Mouse (Mus musculus) brain, adult 2 months (tissue): Measurements from ENCODE around the gene Gga3.
"Not testable (repeated sequence)": the region's sequence is repeated elsewhere in the genome, so short reads cannot be mapped to it uniquely, and the experiment has no call there.

Source experiments
- DNase-seq: peaks from one replicate; pipeline ENCODE4 v3.0.0; 2011; ENCODE audit warnings: low read depth, low spot score

Gga3 gene

DNA sequence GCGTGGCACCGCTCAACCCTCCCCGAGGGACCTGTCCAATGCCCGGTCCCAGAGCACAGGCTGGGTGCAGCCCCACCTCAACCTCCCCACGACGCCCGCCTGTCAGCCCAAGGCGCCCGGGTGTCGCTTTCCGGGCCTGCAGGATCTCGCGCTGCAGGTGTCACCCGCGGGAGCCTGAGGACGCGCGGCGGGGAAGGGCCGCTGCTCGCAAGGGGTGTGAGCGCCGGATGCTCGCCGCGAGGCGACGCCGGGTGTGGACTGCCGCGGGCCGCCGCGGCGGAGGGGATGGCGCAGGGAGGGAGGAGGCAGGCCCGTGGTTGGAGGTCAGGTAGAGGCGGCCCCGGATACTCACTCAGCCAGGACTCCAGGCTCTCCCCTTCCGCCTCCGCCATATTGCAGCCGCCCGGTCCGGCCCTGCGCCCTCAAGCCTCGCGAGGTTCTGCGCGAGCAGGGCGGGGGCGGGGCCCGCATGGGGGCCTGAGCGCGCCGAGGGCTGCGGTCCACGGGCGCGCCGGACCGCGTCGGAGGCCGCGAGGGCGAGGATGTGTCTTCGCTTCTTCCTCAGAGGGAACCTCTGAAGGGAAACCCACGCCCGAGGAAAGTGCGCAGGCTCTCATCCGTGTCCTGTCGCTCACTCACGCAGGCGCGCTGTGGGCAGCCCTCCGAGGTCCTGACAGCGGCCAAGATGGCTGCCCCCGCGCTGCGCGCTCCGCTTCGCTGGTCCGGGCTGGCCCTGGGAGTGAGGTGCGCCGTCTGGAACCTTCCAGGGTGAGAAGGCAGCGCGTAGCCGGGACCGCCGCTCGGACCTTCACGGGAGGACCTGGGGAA is at the start of gene Gga3, which contains the start of gene Mrps7:
Gga3 (minus strand) TSS at position 576 of the 828 bp plus-strand sequence.
Mrps7 (plus strand) TSS at position 450 of the 828 bp plus-strand sequence.
- peak; percentile 94 for DNase-seq

DNA sequence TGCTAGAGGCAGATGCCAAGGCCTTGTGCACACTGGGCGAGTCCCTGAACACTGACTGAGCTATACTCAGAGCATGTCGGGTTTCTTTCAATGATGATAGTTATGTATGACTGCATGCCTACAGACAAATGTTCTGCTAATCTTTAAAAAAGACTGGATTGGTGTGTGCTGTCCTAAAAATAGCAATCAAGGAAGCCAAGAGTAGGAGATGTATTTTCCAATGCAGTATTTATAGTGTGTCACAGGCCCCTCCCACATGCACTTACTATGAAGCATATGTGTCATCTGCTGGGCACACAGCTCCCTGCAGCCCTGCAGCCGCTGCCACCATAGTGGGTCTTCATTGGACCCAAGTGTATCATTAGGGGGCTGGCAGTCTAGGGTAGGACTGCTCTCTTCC is 49.3 kb upstream of the Gga3 start:
- peak; percentile 73 for DNase-seq

DNA sequence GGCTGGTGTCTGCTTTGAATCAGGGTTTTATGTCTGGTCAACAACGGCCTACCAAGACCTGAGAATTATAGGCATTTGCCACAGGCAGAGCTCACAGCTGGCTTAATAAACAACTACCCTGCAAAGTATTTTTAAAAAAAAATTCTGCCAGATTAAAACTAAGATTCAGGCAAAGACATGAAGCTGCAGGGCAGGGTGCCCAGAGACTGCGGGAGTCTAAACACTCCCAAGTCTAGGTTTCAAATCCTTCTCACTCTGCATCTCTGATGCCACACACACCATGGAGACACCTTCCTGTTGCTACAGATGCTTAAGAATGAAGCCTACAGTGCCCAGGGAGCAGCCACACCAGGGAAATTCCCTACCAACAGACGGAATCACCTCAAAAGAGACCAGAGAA is 47.8 kb upstream of the Gga3 start:
- no peak for DNase-seq

DNA sequence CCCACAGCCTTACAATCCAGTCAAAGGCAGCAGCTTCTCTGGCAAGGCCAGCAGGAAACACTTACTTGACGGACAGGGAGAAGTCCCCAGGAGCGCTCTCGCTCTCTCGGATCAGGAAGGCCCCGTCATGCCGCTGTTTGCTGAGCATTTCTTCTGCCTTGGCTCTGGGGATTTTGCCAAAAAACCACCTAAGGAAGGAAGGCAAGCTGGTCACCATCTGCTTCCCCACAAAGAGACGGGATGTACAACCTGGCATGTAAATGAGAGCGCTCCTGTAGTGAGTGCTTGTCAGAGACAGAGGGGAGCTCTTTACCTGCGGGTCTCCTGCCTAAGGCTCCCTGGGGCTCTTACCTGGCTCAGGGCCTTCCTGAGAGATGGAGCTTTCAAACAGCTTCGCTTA is 45.9 kb upstream of the Gga3 start:
- peak; percentile 99 for DNase-seq

DNA sequence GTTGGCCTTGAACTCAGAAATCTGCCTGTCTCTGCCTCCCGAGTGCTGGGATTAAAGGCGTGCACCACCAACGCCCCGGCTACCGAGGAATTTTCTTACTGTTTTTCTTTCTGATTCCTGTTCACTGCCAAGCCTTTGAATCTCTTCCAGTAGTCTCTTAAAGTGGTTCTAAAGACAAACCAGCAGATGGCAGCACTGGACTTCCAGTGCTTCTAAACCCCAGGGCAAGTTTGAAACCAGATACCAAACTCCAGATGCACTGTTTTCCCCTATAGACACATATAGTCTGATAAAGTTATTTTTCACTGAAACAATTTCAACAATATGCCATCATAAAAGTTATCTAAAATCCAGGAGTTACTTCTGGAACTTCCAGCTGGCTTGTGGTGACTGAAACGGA is 43.6 kb upstream of the Gga3 start:
- DNase-seq = peak; percentile 92

DNA sequence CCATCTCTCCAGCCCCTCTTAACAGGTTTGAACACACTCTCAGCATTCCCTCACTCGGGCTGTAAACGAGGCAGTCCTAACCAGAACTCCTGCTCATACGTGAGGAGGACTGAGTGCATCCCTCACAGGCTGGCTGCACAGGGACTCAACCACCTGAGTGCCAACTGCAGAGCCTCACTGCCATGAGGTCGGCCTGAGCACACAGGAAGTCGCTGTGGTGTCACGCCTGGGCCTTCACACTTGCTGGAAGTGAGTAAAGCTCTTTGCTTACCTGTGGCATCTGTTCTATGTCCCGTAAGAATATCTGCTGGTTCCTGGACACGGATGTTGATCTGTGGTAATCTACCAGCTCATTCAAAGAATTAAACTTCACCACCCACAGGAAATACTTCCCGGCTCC is 42.6 kb upstream of the Gga3 start:
- DNase-seq = no peak

DNA sequence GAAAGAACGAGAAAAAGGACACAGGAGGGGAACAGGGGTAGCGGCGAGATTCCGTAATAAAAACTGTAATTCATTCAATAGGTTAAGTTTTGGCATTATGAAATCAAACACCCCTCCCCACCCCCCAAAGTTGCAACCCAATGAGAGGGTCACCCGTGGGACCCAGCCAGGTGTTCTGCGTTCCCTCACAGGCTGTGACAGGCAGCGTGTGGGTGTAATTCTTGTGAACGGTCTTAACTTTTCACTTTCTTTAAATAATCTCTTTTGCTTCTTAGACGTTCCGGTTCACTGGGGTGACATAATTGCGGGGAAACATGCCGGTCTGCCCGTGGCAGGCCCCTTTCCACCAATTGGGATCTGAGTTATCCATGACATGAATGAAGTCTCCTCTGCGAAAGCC is 41.6 kb upstream of the Gga3 start:
- not testable (repeated sequence) for DNase-seq

DNA sequence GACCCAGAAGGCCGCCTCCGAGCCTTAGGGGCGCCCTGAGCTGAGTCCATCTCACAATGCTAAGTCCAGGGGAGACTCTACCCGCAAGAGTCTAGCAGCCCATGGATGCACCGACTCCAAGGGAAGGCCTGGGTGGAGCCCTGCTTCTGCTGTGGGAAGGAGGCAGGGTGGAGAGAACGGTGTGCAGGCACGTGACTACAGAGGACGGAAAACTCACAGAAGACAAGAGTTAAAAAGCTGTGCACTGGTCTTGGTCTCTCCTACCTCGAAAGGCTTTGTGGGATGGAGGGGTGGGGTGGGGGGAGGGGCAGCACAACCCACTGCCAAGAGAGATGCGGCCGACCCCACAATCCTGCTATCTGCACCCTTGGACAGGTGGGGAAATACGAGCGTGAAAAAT is 40.5 kb upstream of the Gga3 start:
- DNase-seq = no peak

DNA sequence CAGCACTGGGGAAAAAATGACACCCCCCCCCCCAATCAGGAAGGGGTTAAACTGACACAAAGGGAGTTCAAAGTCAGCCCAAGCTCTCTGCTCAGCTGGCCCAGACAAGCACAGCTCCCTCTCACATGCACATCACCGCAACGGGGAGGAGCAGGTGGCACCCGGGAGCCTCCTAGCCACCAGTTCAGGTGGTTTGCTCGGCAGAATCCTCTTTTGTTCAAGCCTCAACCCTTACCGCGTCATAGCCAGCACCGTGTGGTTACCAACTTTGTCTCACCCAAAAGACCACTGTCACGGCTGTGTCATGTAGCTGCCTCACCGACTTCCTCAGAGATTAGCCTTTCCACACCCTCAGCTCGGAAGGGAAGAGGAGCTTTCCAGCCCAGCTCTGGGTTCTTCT is 39.4 kb upstream of the Gga3 start:
- no peak for DNase-seq

DNA sequence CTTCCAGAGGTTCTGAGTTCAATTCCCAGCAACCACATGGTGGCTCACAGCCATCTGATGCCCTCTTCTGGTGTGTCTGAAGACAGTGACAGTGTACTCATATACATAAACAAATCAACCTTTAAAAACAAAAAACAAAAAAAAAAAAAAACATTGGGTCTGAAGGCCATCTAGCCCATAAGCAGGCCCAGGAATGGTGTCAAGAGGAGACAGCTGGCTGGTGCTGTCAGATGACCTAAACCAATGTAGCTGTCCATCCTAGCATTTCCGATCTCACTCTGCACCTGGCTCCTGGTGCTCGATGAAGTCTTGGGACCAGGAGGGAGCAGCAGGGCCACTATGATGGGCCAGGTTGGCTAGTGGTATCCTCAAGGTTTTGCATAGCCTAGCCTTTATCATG is 38.9 kb upstream of the Gga3 start:
- DNase-seq = no peak

DNA sequence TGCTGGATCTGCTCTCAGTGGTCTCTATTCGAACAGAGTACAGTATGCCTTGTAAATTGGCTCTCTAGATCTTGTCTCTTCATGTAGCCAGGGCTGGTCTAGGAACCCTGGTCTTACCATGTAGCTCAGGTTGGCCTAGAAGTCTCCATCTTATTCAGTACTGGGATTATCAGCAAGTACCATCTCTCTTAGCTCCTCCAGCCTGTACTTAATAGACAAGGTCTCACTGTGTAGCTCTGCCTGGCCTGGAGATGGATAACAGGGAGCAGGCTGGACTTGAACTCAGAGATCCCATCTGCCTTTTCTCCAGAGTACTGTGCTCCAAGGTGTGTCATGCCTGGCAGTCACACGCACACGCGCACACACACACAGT is 37.8 kb upstream of the Gga3 start:
- DNase-seq = no peak

DNA sequence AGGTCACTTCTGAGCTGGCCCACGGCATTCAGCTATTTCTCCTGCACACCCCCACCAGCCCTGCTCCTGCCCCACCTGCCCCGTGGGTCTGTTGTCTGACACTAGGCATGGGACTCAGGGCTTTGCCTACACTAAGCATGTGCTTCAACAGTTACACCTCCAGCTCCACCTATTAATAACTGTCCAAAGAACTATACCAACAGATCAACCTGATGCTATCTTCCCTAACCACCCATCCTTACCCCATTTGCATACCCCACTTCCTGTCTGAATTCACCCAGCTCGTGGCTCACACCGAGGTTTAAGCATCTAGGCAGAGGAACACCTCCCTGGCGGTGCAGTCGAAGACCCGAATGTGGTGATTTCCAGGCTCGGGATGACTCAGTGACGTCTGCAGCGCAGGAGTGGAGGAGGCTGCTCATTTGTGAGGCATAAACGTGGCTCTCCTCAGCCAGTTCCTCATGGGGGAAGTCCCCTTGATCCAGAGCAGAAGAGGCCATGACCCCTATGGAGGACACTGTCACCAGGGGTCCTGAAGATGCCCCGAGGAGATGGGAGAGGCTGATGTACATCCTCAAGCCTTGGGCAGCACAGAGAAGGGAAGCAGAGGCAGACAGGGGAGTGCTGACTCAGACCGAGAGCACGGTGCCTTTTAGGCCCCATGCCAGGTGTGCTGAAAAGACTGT is 37.3 kb upstream of the Gga3 start:
- peak; percentile 74 for DNase-seq

DNA sequence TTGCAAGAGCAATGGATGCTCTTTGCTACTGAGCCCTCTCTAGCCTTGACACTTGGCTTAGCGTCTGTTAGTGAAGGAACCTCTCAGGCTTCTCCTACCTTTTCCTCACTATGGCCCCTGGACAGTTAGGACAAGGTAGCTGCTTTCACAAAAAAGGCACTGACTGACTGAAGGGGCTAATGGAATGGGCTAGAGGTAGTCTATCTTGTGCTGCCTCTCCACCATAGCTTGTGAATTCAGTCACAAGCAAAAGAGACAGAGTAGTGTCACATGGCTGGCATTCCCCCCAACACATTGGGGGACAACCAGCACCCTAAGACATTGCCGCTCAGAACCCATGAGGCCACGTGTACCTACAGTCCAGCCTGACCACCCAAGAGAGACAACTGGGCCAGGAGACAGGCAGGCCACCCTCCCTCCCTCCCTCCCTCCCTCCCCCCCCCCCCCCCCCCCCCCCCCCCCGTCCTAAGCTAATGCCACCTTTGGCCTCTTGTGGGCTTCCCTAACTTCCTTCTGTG is 36.5 kb upstream of the Gga3 start:
- DNase-seq = no peak

DNA sequence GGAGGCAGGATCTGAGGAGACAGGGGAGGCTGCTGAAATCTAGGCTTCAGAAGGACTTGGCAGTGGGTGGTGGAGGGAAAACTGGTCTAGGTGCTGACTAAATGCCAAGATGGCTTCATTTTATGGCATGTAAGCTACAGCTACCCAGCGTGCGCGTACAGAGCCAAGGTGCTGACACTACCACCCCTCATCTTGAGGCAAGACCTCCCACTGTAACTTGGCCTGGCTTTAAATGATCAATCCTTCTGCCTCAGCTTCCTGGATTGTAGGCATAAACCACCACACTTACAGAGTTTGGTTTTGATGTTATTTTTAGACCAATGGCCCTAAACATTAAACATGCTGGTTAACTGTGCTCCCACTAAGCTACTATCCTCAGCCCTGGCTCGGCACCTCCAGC is 35.7 kb upstream of the Gga3 start:
- no peak for DNase-seq

DNA sequence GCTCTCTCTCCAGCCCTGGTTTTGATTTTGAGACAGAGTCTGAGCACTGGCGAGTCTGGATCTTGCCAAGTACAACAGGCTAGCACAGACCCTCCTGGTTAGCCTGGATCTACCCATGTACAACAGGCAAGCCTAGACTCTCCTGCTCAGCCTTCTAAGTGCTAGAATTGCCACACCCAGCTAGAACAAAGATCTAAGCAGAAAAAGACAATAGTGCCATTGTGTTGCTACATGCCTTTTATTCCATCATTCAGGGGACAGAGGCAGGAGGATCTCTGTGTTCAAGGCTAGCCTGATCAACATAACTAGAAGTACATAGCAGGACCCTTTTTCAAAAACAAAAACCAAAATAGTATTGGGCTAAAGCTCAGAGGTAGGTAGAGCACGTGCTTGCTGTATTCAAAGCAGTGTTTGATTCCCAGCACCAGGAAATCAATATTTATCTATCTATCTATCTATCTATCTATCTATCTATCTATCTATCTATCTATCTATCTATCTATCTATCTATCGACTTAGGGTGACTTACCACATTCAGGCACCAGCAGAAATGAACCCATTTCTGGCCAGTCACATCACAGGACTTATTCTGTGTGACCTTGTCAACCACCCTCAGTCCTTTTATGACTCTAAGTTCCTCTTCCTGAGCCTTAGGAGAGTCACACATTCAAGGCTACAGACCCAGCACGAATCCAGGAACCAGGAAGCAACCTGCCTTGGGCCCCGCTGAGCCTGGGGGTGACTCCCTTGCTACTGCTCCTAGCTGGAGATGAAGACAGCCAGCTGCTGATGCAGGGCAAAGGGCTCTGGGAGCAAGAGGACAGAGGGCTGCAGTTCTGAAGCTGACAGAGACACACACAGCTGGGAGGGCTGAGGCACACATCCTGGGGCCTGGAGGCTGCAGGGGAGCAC is 34.9 kb upstream of the Gga3 start:
- DNase-seq = no peak

DNA sequence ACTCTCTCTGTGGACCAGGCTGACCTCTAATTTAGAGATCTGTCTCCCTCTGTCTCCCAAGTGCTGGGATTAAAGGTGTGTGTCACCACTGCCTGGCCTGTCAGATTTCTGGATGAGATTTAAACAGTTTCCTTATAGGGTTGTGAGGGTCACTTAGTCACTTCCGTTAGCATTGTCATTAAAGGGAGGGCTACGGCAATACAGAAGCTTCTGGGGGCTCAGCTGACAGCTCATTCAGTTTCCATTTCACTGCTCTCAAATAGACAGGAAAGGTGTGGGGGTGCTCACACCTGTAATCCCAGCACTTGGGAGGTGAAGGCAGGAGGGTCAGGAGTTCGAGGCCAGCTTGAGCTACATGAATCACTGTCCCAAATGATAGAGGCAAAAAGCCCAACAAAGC is 33.1 kb upstream of the Gga3 start:
- DNase-seq = no peak

DNA sequence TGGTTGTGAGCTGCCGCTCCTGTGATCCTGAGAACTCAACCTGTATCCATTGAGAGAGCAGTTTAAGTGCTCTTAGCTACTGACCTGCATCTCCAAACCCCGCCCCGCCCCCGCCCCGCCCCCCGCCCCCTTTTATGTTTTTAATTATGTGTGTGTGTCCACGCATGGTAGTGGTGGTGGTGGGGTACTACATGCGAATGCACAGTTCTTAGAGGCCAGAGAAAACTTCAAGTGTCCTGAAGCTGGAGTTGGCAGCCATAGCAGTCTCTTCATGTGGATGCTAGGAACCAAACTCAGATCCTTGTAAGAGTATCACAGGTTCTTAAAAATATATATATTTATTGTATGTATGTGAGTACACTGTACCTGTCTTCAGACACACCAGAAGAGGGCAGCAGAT is 31.6 kb upstream of the Gga3 start:
- no peak for DNase-seq

DNA sequence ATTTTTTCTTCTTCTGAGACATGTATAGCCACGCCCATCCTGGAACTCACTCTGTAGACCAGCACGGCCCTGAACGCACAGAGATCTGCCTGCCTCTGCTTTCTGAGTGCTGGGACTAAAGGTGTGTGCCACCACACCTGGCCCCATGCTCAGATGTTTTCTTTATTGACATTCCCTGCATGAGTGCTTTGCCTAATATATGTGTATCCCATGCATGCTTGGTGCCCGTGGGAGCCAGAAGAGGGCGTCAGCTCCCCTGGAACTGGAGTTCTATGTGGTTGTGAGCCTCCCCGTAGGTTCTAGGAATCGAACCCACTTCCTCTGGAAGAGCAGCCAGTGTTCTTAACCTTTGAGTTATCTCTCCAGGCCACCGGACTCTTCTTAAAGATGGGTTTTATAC is 31.2 kb upstream of the Gga3 start:
- DNase-seq = no peak

DNA sequence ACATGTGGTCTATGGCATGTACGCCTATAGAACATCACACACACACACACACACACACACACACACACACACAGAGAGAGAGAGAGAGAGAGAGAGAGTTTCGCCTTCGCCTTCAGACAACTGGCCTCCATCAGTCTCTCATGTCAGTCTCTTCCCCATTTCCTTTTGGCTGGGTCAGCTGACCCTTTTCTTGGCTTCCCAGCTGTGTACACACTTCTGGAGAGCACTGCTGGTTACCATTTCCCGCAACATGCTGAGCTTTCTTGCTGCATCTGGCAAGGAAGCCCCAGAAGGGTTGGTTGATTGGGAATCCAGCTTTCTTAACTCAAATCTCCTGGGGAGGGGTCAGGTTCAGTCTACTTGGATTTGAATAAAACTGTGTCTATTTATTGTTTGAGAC is 30.3 kb upstream of the Gga3 start:
- DNase-seq = no peak

DNA sequence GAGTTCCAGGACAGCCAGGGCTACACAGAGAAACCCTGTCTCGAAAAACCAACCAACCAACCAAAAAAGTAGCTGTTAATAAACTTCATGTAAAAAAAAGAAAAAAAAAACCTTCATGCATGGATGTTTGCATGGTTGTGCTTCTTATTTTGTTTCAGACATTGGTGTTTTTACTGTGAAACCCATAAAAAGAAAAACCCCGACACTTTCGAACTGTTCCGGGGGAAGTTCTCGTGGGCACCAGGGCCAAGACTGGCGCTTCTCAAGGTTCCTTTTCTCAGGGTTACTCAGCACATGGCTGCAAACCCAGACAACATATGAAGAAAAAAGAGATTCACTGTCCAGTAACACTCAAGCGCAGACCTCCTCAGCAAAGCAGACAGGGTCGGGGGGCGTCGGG is 29.0 kb upstream of the Gga3 start:
- DNase-seq = no peak

DNA sequence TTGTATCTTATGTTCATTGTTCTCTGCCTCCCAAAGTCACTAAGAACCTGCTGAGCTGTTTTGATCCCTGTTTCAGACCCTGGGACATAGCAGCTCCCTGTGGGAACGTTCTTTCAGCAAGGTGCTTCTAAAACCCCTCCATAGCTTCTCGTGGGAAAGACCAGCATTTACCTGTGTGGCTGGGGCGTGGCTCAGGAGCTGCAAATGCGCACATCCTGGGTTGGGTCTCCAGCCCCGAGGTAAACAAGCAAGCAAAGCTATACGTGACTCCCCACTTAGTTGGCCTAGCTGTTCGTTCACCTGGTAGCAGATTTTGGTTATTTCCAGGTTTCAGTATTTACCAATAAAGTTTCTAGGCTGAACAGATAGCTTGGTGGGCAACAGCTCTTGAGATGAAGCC is 28.4 kb upstream of the Gga3 start:
- DNase-seq = no peak

DNA sequence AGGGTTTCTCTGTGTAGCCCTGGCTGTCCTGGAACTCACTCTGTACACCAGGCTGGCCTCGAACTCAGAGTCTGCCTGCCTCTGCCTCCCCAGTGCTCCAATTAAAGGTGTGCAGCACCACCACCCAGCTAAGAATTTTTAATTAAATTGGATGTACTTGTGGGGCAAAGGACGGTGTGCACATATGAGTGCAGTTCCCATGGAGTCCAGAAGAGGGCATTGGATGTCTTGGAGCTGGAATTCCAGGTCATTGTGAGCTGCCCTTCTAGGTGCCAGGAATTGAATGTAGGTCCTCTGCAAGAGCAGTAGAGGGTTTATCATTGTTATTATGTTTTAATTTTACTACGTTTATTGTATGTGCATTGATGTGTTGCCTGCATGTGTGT is 27.6 kb upstream of the Gga3 start:
- DNase-seq = peak; percentile 69
